Mouse (Mus musculus) v-Abl transformed pro-B cells (cell line): ENCODE data around the gene Klrg1.

Experiments
- in situ Hi-C, 2 experiments: fragments of 400-800 bp; cut with MboI; formaldehyde crosslinking; loops; one replicate each; pipeline ENCODE4 v1.15.1; 2025; ENCODE audit not compliant: unreplicated experiment in 2 of 2

The Klrg1 gene

DNA sequence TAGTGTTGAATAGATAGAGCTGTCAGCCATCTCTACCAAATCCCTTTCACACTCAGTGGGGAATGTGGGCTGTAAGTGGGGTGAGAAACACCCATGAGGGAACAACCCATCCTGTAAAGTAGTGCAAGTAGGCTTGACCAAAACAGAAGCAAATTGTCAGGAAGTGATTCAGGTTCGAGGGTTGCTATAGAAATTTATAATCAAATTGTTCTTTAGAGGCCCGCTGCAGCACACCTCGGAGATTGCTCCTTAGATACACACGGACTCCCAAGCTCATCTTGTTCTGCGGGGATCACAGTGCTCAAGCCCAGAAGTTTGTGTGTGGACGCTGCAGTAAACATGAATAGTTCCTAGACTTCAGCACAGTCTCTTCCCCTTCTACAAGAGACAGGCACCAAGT lies at the start of gene Klrg1:
TSS of gene Klrg1 (minus strand) at position 101 of the 400 bp plus-strand sequence.
- in situ Hi-C loops = no loop called here

GRCm38 (mm10) chr6:122325361-122325975 lies 42.8 kb upstream of the Klrg1 start:
- in situ Hi-C loops = no loop called here

DNA sequence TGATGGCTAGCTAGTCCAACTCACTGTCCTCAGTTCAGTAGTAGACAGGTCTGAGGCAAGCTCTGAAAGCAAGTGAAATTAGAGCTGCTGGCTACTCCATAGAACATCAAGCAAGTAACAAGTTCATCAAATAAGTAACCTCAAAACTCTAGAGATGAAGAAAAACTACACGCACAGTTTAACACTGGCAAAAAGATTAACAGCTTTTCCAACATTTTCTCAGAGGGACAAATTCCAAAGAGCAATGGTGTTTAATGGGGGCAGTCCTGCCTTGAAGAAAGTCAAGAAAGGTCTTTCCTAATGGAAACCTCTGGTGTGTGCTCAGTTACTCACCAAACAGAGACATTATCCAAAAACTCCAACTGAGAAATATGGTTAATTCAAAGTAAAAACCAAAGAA lies 36.0 kb upstream of the Klrg1 start:
- in situ Hi-C loops = no loop called here

DNA sequence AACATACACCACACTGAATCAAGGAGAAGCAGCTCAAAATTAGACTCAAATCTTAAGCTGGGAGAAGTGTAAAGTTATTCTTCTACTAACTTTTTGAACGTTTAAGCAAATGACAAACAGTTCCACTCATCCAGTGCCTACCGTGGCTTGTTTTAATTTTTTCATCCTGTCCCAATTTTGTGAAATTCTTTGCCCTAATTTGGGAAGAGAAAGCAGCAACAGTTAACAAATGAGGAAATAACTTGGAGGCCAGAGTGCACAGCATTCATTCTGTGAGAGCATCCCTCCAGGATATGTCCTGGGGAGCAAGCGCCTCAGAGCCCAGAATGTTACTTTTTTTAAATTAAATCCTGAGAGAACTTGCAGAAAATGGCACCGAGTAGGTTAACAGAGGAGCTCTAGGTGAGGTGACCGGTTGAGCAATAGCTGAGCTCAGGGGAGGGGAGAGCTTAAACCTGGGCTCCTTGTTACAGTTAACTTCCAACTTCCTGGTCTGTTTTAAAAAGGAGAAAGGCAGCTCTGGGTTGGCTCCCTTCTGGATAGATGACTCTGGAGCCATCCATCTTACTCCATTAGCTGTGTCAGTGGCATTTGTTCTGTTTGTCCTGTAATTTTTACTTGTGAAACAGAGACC lies 27.6 kb upstream of the Klrg1 start:
- in situ Hi-C loops = no loop called here

- in situ Hi-C loops = loop anchor here (5.0 to 10.0 kb wide), 8 partner anchors 52 to 1125 kb away; partner anchors contain the start of gene Pex26 (in 1 of the 2)
These were observed 26.8 kb upstream of the Klrg1 start for GRCm38 (mm10) chr6:122309446-122309960.

GRCm38 (mm10) chr6:122308505-122309393 lies 26.1 kb upstream of the Klrg1 start, which contains the start of gene M6pr:
Gene M6pr (plus strand): TSS chr6:122308720.
- in situ Hi-C loops = loop anchor here (5.0 to 10.0 kb wide), 8 partner anchors 51 to 1124 kb away; partner anchors contain the start of gene Pex26 (in 1 of the 2)

DNA sequence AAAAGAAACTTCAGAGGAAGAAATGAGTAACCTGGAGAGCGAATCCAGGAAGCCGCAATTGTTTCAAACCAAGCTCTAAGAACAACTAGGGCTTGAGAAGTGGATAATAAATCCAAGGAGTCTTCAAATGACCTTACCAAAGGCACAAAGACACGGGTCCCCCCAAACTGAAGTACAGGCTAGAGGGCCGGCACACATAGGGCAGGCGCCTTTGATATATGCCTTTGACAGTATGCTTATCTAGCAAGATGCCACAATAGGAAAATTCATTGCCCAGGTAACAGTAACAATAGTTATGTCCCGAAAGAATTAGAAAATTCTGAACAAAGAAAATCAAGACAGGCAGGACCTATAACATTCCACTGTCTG lies 25.4 kb upstream of the Klrg1 start:
- in situ Hi-C loops = loop anchor here (5.0 to 10.0 kb wide), 8 partner anchors 51 to 1123 kb away; partner anchors contain the start of gene Pex26 (in 1 of the 2)

- in situ Hi-C loops = loop anchor here (5.0 to 10.0 kb wide), 8 partner anchors 49 to 1122 kb away; partner anchors contain the start of gene Pex26 (in 1 of the 2)
These were observed 24.0 kb upstream of the Klrg1 start for GRCm38 (mm10) chr6:122306707-122307106.

DNA sequence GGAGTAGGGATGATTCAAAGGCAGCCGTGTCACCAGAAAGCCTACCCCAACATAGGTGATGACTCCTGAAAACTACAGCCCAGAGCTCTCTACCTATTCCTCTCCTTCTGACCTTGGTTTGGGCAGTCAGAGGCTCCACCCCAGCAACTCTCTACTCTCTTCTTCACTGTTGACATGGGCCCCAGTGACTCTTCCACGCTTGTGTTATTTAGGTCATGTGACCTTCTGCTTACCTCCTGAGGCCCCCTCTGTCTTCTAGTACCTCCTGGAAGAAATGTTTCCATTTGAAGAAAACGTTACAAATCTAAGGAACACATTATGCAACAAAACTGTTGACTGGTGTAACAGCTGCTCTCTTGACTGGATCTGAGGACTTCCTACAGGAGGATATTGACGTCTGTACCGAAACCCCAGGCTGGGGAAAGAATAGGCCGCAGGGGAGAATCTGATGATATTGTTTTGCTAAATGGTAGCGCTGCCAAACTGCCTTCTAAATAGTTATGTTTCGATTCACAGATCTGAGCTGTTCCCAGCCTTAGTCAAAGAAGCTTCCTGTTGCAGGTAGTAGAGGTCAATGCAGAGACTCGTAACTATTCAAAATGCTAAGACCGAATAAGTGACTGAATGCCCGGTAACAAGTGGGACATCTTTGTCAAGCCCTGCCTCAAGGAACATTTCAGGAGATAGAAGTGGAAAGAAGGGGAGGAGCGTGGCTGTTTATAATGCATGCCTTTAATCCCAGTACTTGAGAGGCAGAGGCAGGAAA lies 22.3 kb upstream of the Klrg1 start:
- in situ Hi-C loops = loop anchor here (5.0 to 10.0 kb wide), 8 partner anchors 48 to 1120 kb away; partner anchors contain the start of gene Pex26 (in 1 of the 2)

DNA sequence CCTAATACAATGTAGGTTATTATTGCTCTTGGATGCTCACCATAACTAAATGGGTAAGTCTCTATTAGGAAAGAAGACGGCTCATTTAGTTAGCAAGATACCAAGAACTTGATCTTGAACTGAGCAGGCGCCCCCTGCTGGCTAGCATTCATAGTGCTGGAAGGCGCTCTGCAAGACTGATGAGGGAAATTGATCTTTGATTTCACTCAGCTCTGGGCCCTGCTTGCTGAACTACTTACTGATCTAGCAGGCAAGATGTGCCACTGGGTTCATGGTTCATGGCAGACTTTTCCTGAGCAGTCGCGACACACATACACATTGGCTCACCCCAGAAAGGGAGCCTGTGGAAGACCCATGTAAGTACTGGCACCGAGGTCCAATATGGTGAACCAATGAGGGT lies 21.7 kb upstream of the Klrg1 start:
- in situ Hi-C loops = loop anchor here (5.0 to 10.0 kb wide), 6 partner anchors 260 to 1120 kb away; partner anchors contain the start of gene Pex26 (in 1 of the 2)

GRCm38 (mm10) chr6:122303526-122303925 lies 20.8 kb upstream of the Klrg1 start:
- in situ Hi-C loops = loop anchor here (5.0 to 10.0 kb wide), 6 partner anchors 261 to 1119 kb away; partner anchors contain the start of gene Pex26 (in 1 of the 2)

GRCm38 (mm10) chr6:122302661-122303060 lies 20.0 kb upstream of the Klrg1 start:
- in situ Hi-C loops = loop anchor here (5.0 to 10.0 kb wide), 6 partner anchors 262 to 1118 kb away; partner anchors contain the start of gene Pex26 (in 1 of the 2)

DNA sequence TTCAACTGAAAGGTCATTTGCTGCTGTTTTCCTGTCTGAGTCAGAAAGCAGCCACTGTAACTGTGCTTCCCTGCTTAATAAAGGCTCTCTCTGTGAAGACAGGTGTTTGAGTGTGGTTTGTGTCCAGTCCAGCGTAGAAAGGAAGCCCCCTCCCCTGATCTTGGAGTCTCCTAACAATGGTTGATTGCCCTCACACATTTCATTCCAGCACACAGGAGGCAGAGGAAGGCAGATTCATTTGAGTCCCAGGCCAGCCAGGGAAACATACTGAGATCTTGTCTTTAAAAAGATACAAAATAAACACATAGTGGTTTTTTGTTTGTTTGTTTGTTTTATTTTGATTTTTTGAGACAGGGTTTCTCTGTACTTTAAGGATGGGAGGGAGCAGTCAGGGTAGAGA lies 19.4 kb upstream of the Klrg1 start:
- in situ Hi-C loops = loop anchor here (5.0 to 10.0 kb wide), 6 partner anchors 263 to 1117 kb away; partner anchors contain the start of gene Pex26 (in 1 of the 2)

- in situ Hi-C loops = loop anchor here (5.0 to 10.0 kb wide), 6 partner anchors 265 to 1115 kb away; partner anchors contain the start of gene Pex26 (in 1 of the 2)
These were observed 17.0 kb upstream of the Klrg1 start for GRCm38 (mm10) chr6:122299621-122300133.

GRCm38 (mm10) chr6:122298223-122298609 lies 15.5 kb upstream of the Klrg1 start:
- in situ Hi-C loops = no loop called here

- in situ Hi-C loops = no loop called here
These were observed 14.9 kb upstream of the Klrg1 start for GRCm38 (mm10) chr6:122297279-122298222.

DNA sequence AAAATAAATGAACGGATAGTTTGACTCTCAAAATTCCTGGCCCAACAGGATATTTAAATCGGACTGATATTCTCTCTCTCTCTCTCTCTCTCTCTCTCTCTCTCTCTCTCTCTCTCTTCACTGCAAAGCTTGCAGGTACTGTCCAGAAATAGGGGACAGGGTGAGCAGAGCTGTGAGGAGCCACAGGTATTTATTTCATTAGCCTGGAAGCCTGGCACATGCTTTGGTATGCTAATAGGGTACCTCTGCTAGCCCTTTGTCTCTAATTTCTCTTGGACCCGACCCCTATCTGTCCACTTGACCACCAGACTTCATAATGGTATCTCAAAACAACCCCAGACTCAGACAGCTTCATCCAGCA lies 14.2 kb upstream of the Klrg1 start:
- in situ Hi-C loops = no loop called here

DNA sequence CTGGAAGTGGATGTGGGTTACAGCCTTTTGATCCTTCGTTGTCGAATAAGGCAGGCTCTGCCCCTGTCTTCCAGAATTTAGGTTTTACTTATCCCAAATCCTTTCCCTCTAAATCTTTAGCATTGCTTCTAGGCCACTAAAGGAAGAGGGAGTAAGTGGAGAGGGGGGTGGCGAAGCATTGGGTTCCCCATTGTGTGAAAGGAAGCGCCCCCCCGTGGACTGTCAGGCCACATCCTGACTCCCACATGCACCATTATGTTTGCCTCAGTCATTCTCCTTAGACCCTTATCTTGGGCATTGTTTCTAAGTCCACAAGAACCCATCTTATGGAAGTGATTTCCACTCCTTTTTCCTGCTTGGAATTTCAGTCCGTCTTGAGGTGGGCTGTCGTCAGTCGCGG lies 12.6 kb upstream of the Klrg1 start:
- in situ Hi-C loops = no loop called here
